Mouse (Mus musculus) cerebellum, postnatal 36 days (tissue): Measurements from ENCODE around the gene Gm15319.
"Not testable (repeated sequence)": the region's sequence is repeated elsewhere in the genome, so short reads cannot be mapped to it uniquely, and the experiment has no call there.

Experiments used
- DNase-seq, 2 experiments: peaks; one replicate each; pipeline ENCODE4 v3.0.0; 2021 to 2022; ENCODE audit warnings: mixed read lengths in 2 of 2

Gm15319 gene

GRCm38 (mm10) chr8:20363110-20363509 lies at the start of gene Gm15319:
Gene Gm15319 (minus strand): TSS chr8:20363210.
- DNase-seq = not testable (repeated sequence)

GRCm38 (mm10) chr8:20410355-20410754 lies 47.3 kb upstream of the Gm15319 start:
- not testable (repeated sequence) for DNase-seq

- peak in 1 of 2 experiments; percentile 20 for DNase-seq
These were observed 45.5 kb upstream of the Gm15319 start for GRCm38 (mm10) chr8:20408441-20409030.

GRCm38 (mm10) chr8:20389363-20389739 lies 26.3 kb upstream of the Gm15319 start:
- DNase-seq = peak; percentile 5 to 51

- DNase-seq = peak; percentile 23 to 32
These were observed 25.8 kb upstream of the Gm15319 start for GRCm38 (mm10) chr8:20388706-20389362.

GRCm38 (mm10) chr8:20387121-20387794 lies 24.2 kb upstream of the Gm15319 start:
- peak; percentile 13 to 26 for DNase-seq

- DNase-seq = not testable (repeated sequence)
These were observed 22.0 kb upstream of the Gm15319 start for GRCm38 (mm10) chr8:20384990-20385389.

DNA sequence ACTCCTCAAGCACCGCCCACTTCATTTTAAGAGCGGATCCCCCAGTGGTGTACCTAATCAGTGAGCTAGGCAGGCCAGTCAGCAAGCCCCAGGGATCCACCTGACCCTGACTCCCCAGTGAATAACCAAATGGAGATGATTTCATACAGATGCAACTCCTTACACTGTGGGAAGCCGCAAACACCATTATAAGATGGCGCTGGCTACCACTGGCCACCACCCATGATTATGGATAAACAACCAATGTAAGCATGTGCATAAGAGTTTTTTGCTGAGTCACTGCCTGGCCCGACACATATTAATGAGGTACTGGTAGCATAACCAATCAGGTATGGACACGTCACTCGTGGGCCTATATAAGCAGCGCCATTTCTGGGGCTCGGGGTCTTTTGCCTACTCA lies 21.1 kb upstream of the Gm15319 start:
- peak in 1 of 2 experiments; percentile 5 for DNase-seq

DNA sequence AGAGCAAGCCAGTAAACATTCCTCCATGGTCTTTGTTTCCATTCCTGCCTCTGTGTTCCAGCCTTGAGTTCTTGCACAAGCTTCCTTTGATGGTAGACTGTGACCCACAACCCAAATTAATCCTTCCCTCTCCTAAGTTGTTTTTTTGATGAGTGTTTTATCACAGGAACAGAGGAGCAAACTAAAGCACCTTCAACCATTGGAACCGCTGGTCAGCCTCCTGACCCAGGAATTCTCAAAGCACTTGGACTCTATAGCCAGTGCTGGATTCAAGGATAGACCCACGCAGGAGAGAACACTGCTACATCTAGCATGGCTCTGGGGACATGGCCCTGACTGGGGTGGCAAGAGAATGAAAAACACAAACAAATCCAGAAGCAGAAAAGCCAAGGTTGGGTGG lies 19.1 kb upstream of the Gm15319 start:
- DNase-seq = not testable (repeated sequence)

DNA sequence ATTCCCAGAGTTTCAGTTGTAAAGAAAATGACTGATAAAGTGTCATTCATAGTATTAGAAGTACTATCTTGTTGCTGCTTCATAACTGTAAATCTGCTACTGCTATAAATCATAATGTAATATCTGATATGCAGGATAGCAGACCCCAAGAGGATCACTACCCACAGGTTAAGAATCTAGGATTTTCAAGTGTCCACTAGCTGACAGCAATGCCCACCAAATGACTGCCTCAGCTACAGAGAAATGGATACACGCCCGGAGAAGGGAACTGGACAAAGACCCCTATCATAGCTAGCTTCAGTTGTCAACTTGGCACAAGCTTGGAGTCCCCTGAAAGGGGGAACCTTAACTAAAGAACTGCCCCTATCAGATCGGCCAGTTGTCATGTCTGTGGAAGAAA lies 18.6 kb upstream of the Gm15319 start:
- DNase-seq = not testable (repeated sequence)

DNA sequence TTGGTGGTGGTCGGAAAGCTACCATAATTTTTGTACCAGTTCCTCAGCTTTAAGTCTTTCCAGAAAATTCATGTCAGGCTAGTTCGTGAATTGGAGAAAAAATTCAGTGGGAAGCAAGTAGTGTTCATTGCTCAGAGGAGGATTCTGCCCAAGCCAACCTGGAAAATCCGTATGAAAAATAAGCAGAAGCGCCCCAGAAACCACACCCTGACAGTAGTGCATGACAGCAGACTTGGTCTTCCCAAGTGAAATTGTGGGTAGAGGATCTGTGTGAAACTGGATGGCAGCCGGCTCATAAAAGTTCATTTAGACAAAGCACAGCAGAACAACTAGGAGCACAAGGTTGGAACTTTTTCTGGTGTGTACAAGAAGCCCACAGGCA lies 18.2 kb upstream of the Gm15319 start:
- DNase-seq = not testable (repeated sequence)

- DNase-seq = peak in 1 of 2 experiments; percentile 14
These were observed 17.7 kb upstream of the Gm15319 start for GRCm38 (mm10) chr8:20380590-20381238.

DNA sequence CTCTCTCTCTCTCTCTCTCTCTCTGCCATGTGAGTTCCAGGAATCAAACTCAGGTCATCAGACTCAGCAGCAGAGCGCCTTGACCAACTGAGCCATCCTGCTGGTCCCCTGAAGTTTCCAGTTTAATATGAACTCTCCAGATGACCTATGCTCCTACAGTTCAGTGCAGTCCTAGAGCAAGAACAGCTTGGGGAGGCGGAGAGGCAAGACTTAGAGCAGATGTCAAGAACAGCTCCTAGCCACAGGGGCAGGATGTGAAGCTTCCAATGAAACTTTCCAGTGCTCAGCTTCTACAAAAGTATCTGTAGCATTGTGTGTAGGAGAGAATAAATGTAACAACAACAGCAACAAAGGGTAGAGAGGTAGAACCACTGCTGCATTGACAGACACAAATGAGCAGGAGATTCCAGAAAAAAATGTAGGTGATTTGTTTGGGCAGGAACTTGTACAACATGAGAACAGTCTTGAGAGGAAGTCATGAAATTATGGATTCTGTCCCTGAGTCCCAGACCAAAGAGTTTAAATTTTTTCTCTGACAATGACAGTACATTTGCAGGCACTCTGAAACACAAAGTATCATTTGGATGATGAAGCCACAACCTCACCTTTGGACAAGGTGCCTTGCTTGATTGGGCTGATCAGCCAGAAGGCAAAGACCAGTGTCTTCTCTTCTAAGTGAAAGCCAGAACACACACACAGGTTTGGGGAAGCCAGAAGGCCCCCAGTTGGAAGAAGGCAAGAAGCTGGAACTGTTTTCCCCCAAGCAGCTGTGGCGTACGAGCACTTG lies 16.8 kb upstream of the Gm15319 start:
- DNase-seq = not testable (repeated sequence)

DNA sequence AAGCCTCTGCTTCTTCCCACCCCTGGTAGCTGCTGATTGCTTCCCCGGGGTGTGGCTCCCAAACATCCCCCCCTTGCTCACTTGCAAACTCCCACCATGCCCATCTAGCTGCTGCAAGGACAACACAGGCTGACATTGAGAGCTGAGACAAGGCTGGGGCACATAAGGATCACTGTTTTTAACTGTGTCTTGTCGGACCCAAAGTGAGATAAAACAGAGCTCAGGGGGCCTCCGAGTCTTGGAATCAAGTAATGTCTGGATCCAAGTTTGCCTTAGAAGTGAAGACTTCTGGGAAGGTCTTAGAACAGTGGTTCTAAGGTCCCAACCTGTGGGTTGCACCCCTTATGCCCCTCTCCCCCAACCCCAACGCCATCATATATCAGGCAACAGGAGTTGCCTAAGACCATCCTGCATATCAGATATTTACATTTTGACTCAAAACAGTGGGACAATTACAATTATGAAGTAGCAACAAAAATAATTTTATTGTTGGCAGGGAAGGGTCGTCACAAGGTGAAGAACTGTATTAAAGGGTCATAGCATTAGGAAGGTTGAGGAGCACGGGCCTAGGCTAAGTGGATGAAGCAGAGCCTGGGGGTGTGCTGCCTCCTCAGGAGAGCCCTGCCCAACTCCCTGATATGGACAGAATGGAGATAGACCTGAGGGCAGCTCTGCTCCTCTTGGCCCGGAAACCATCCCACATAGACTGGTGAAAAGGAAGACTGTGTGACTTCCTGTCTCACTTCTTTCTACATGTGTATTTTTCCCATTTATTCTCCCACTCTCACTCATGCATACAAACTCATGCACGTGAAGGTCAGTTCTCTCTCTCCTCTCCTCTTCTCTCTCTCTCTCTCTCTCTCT lies 16.0 kb upstream of the Gm15319 start:
- peak in 1 of 2 experiments; percentile 17 for DNase-seq

DNA sequence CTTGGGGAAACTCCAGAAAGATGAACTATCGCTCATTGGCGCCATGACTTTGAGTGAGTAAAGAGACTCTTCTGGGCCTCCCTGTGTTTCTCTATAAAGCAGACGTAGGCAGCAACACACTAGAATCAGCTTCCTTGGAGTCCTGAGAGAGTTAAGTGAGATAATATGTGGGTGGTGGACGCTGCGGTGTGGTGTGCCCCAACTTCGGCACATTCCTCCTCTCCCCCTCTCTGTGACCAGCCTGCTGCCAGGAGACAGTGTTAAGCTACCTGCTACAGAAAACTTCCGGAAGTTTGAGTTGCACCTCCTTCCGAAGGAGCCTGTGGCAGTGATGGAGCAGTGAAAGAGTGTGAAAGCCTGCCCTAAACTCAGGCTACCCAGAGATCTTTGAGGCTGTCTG lies 15.3 kb upstream of the Gm15319 start:
- peak; percentile 12 to 29 for DNase-seq

DNA sequence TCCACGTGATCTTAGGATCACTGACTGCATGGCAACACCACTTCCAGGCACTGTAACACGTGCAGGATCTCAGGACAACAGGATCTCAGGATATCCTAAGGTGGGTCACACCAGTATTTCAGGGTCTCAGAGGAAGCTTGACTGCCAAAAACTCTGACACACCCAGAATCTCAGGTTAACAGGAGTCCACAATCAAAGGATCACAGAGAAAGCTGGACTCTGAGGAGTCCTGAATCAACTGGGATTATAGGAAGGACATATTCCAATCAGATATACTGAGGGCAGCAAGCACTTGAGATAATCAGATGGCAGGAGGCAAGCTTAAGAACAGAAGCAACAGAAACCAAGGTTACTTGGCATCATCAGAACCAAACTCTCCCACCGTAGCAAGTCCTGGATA lies 12.7 kb upstream of the Gm15319 start:
- not testable (repeated sequence) for DNase-seq

DNA sequence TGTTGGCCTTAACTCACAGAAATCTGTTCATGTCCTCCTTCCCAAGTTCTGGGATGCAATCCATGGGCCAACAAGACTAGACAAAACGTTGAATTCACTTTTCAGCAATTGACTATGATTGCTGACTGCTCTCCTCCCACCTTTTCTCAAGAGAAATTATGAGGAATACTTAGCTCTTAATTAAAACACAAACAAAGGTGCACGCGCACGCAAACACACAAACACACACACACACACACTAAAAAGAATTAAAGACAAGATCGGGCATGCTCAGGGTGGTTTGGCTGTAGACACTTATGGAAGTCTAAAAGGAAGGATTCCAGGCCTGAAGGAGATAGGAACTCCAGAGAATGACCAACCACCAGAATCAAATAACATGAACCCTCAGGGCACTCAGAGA lies 6.6 kb downstream of the Gm15319 start:
- DNase-seq = not testable (repeated sequence)

- peak in 1 of 2 experiments; percentile 9 for DNase-seq
These were observed 9.4 kb downstream of the Gm15319 start for GRCm38 (mm10) chr8:20353579-20353978.

- DNase-seq = not testable (repeated sequence)
These were observed 60.3 kb downstream of the Gm15319 start for GRCm38 (mm10) chr8:20302759-20303158.

- not testable (repeated sequence) for DNase-seq
These were observed 63.0 kb downstream of the Gm15319 start for GRCm38 (mm10) chr8:20300042-20300441.

DNA sequence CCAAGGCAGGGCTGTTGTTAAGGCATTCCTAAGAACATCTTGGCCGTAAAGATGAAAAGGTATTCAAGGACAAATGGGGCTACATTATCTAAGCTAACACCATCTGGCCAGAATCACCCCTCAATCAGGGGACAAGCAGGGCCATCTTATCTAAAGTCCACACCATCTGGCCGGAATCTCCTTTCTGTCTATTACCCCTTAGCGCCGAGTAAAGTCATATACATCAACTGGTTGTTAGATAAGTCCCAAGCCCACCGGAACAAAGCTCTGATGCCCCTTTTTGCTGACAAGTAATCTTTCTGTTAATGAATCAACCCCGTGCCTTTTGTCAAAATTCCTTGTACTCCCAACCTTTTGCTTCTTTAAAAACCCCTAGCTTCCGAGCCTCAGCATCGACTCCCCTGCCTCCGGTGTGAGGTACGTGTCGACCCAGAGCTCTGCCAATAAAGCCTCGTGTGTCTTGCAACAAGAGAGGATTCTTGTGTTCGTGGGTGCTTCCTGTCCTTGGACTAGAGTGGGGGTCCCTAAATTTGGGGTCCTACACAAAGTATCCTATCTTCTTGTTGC lies 65.0 kb downstream of the Gm15319 start:
- DNase-seq = peak; percentile 19 to 39
